Mouse (Mus musculus): ENCODE results near the gene 1810010D01Rik. TPM values are rescaled to one million over a fixed set of nuclear protein-coding genes. Genes with fewer than 3 reads are reported as not detected.
A peak's percentile ranks its signal among the peaks of the same experiment; 100 is the strongest.

The 1810010D01Rik gene
- not detected for polyA plus RNA-seq (2017; shearing (Covaris generic))

DNA sequence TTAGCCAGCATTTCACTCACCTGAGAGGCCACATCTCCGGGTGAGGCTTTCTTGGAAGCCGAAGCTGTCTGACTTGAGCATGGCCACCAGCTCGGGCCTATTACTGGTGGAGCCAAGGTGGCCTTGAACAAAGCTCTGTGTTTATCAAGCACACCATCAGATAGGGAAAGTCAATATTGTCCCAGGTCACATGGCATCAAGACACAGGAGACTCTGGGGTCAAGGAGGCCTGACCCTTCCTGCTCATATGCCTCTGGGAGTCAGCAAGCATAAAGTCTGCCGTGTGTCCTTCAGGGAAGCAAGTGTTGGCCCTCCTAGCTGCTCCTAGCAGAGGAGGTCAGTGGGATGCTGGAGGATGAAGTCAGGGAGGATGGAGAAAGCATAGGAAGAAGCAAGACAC is at the start of gene 1810010D01Rik:
1810010D01Rik (minus strand) TSS at position 114 of the 400 bp plus-strand sequence.
- ATAC-seq: no peak

DNA sequence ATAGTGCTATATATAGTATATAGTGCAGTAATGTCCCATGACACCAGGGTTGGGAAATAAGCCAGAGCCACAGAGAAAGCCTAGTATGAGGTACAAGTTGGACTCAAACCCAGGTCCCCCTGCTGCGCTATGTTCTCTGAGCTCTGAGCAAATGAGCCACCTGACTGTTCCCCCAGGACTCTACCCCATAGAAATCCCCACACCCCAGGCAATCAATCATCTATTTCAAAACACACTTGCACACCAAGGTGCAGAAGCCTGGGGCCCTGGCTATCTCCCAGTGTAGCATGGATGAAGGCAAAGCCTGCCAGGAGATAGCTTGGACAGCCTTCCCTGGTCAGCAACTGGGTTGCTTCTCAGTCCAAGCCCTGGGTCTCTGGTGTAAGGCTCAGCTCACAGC is 48.2 kb upstream of the 1810010D01Rik start:
- ATAC-seq: no peak

DNA sequence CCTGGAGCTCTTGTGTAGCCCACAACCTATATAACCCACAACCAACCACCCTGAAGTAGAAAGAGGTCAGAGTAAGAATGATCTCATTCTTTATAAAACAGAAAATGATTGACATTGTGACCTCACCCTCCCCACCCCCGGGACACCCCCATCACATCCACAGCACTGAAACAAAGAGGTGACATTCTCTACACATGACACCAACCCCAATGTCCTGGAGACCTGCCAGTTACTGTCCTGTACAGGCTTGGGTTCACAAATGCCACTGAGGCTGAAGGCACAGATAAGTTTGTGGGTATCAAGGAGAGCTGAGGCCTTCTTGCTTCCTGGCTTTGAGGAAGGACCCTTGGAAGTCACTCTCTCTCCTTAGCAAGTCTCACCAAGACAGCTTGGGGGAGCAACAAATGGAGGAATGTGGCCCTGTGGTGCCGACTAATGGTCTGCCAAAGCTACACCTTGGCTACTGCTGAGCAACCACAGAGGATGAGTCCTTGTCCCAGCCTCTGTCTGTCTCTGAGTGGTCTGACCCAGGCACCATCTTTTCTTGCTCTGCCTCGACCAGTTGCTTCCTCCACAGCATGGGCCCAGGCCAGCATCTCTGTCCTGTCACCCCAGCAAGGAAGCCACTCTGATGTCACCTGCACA is 46.2 kb upstream of the 1810010D01Rik start:
- ATAC-seq: no peak

DNA sequence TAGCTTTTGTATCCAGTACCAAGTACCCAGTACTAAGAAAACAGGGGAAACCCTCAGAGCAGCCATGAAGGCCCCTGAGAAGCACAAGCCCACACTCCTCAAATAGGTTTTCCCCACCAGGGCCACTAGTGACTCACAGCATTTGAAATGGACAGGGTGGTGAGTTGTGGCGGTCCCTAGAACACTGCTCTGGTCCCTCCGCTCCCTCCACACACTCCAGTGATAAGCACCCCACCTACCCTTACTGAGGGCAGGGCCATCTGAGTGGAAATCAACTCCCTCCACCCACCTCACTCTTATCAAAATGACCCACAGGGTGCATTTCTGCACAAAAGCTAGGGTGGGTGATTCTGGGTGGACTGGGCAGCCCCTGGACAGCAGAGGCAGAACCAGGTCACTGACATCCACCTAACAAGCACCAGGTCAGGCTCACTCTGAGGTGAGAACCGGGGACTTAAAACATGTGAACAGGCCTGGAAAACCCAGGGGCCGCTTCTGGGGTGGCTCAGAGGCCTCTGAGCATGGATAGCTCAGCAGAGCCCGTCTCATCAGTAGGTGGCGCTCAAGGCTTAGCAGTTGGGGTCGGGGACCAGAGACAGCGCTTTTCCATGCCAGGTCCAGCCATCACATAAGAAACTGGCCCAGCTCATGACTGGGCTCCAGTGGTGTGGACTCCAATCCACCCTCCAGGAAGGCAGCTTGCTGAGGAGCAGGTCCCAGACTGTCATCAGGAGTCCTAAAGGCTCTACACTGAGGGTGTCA is 45.0 kb upstream of the 1810010D01Rik start:
- peak; percentile 45 for ATAC-seq

DNA sequence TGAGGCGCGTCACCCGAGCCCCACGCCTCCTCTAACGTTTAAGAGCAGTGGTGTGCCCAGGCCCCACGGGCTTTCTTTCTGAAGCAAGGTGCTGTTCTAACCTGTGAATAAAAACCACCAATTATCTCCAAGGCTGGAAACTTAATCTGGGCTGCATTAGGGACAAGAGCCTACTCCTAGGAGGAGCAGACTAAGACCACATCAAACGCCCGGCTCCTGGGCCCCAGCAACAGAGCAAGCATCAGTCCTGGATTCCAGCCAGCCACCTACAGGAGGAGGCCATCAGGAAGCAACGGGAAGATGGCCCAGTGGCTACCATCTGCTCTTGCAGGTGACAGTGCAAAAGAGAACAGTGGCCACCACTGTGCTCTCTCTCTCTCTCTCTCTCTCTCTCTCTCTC is 42.3 kb upstream of the 1810010D01Rik start:
- ATAC-seq: no peak

DNA sequence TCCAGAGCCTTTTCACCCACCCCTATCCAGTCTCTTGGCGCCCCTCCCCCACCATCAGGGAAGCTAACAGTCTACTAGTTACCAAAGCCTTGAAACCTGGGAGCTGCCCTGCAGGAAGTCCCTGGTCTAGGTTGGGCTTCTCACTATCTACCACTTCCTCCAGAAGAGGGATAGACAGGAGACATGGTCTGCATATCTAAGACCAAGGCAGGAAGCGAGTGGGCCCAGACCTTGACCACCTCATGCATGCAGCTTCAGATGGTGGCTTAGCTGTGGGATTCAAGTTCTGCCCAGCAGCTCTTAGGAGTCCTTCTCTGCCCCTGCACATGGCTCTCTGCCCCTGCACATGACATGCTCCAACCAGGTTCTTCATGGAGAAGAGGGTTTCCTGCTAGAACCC is 41.0 kb upstream of the 1810010D01Rik start:
- no peak for ATAC-seq

DNA sequence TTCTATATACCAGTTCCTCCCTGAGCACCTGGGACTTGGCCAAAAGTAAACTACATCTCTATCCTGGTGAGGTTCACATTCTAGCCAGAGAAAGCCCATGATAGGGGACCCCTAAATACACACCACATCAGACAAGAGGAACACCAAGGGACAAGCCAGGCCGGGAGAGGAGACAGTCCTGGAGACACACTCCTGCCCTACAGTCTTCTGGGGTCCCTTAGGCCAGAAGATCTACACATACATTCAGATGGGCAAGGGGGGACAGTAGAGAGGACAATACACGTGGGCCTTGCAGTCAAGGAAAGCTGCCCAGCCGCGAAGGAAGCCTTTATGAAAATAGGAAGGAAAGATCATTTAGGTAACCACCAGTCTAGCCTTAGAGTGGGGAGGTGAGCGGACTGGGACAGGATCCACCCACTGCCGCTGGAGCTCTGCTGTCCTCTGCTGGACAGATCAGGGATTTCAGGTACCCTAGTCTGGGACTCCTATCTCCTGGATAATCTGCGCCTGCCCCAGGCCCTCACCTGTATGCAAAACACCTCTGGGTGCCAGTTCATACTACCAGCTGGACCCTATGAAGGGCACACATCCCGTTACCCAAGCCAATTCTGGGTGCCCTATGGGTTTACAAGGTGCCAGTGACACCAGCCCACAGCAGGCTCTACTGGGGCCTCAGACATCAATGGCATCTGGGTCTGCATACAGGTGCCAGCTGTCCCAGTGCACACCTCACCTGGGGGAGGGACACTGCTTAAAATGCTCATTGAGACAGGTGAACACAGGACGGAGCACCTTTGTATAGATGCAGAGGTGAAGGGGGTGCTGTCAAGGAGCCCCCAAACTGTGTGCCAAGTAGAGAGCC is 35.2 kb upstream of the 1810010D01Rik start:
- peak; percentile 68 for ATAC-seq

DNA sequence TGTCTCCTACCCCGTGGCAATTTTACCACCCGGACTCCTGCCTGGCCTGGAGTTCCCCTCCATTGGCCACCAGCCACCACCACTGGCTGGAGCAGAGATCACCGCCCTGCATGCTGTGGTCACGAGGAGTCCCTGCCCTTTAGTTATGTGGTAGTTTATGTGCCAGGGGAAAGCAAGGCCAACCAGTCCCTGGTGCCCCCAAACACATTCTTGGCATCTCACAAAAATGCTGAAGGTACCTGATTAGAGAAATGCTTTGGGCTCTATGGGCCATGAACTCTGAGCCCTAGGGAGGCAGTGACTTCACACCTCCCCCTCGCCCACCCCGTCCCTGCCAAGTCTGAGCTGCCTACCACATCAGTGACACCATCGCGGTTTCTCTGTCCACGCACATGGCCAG is 34.1 kb upstream of the 1810010D01Rik start:
- ATAC-seq: no peak

DNA sequence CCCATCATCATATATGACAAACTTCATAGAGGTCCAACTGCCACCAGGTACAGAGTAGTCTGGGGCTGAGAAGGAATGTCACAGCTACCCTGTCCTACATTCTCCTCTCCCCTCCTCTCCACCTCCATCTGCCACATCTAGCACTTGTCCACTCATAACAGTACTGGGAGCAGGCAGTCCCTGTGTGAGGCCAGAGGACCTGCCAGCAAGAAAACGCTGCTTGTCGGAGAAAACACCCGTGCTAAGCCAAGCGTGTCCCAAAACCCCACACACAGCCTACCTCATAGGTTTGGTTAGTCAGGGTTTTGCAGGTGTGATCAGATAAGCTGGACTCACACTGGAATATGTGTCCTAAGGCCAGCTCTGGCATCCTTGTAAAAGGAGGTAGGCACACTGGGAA is 33.0 kb upstream of the 1810010D01Rik start:
- no peak for ATAC-seq

DNA sequence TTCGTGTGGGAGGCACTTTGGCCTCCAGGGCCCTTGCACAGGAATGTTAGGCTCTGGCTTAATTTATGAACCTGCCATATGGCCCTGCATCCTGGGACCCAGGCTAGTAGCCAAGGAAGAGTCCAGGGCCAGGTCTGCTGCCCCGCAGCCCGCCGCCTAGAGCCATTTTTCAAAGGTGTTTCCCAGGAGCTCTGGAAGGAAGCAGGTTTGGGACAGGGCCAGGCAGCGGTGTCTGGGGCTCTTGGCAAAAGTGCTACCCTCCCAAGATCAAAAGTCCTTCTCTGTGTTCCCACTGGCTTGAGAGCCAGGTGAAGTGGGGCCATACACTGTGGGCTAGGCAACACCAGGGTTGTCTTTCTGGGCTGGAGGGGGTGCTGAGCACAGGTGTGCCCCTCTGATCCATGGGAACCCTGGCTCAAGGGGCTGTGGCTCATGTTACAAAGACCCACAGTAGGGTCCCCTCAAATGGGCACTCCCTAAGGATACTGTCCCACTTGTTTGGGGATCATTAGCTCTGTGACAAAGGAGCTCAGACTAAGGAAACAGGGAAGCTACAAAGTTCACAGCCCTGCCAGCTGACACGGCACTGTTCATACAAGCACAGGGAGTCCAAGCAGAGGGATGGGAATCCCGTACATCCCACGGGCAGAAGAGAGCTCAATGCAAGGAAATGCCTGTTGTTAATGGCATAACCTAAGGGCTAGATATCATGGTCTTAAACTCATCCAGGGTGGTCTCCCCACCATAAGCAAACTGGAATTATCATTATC is 32.0 kb upstream of the 1810010D01Rik start:
- ATAC-seq: no peak

DNA sequence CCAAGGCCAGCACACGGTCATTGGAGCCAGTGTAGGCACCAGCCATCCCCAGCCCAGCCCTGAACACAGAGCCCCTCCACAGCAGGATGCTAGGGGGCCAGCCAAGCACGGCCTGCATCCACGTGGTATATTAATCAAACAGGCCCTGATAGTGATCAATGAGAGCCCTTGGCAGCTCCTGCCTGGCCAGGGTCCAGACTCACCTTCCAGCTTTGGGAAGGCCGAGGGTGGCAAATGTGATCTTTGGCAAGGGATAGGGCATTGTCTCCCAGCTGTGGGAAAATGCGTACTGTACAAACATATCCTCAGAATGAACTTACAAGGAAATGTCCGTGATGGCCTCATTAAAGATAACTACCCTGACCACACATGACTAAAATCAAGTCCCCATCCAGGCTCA is 31.2 kb upstream of the 1810010D01Rik start:
- ATAC-seq: no peak

DNA sequence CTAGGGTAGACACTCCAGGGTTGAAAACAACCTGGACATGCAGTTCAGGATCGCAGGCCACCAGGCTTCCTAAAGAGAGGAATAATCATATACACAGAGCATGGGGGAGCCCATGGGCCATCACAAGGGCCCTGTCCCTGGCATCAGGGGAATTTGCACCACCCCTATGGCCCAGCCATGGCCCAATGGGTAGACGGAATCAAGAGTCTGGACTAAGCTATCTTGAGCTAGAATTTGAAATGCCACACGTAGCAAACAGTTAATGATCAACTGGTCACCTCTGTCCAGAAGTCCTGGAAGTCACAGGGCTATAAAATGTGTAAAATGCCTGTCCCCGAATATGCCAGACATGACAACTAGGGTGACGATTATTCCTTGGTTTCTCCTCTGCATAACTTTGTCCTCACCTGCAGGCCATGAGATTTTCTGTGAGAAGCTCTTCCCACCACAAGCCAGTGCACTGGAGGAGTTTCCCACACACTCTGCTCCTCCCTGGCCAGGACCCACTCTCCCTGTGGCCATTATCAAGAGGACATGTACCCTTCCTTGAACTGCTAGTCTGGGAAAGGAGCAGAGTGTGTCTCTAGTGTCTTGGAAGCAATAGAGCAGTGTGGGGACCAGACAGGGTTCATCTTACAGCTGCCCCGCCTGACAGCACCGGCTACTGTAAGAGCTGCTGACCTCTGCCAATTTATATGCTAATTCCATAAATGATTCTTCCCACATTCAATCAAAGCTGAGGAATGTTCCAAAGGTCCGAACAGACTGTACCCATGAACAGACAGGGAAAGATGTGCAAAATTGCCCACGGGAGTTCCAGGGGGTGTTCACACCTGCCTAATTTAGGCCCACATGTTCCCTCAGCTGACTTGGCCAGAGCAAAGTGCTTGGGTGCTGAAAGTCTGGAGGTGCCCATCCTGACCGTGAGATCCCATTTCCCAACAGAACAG is 27.2 kb upstream of the 1810010D01Rik start:
- no peak for ATAC-seq

DNA sequence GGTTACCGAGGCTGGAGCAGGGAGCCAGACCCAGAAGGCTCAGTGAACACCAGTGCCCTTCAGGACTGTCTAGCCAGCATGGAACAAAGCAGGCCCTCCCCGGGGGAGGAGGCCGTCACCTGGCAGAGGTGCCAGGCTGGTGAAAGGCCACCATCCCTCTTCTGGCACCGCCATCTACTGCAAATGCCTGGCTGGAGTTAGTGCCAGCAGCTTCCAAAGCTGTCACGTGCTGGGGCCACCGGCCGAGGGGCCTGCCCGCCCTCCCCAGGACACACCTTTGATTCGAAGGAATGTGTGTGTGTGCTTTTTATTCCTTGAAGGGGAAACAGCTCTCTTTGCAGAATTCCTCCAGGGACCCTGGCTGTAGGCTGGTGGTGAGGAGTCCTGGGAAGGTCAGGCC is 23.7 kb upstream of the 1810010D01Rik start:
- ATAC-seq: no peak

DNA sequence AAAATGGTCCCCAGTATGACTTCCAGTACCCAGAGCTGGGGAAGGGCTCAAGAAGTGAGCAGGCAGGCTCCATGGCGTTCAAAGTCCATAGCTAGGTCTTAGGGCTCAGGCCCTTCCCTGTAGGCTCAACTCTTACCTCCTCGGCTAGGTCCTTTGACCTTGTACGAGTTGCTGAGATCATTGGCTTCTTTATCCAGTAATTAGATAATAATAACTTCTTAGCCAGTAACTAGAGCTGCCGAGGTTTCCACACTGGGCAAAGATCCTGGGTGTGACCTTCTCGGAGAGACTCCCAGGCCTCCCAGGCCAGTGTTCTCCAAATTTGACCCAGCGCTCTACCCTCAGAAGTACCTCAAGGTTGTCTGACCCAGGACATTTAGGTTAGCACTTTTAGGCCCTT is 18.7 kb upstream of the 1810010D01Rik start:
- ATAC-seq: no peak

DNA sequence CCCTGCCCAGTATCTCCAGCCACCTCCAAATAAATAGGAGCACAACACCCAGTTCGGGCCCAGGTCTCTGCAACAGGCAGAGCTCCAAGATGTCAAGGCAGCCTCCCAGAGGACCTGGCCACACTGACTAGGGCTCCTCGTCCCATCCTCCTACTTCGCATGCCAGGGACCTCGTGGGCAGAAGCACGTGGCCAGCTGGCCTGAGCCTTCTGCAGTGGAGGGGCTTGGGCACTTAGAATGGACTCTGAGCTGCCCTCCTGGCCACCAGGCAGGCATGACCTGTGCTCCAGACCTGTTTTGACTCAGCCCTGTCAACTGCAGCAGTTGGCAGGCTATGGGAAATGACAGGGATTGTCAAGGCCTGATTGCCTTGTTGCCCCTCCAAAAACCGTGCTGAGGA is 17.7 kb upstream of the 1810010D01Rik start:
- ATAC-seq: no peak

DNA sequence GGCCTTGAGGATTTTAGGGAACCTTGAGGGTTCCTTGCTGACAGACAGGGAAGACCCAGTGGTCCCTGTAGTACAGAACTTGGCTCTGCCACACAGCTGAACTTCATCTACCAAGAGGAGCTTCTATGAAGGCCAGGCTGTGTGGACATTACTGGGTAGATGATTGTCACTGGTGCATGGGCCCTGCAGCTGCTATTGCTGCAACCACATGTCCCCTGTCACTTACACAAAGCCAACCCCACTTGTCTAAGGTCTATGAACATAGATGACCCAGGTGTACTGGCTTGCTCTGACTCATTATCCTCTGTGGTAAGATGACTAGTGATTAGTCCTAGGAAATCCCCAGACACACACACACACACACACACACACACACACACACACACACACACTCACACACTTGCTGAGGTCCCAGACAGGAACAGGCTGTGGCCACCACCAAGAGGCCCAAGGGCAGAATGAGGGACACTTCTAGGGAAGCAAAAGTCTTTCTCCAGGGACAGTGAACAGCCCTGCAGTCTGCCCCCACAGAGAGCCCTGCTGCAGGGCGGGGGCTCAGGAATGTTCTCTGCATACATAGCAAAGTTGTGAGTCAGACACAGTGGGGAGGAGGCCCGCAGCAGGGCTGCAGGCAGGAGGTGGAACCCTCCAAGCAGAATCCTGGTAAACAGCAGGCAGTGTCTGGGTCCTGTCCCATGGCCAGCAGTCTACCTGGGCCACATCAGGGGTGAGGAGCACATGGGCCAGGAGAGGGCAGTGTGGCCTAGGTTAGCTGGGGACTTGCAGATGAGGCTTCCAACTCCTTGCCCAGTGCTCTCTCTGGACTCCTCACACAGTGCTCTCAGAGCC is 14.1 kb upstream of the 1810010D01Rik start:
- peak; percentile 47 for ATAC-seq

DNA sequence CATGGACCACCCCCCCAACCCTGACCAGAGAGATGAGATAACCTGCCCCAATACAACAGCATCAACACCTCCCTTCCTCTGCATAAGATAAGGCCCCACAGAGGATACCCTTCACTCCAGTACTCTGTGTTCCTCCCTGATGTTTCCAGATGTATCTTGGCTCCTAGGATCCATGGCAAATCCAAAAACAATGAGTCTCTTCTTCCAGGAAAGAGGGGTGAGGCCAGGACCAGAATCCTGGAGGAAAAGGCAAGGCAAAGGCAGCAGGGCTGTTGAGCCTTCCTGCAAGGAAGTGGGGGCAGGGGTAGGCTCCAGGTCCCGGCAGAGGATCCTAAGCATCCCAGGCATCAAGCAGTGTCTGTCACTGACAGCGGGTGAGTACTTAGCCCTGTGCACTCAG is 13.4 kb upstream of the 1810010D01Rik start:
- ATAC-seq: no peak

DNA sequence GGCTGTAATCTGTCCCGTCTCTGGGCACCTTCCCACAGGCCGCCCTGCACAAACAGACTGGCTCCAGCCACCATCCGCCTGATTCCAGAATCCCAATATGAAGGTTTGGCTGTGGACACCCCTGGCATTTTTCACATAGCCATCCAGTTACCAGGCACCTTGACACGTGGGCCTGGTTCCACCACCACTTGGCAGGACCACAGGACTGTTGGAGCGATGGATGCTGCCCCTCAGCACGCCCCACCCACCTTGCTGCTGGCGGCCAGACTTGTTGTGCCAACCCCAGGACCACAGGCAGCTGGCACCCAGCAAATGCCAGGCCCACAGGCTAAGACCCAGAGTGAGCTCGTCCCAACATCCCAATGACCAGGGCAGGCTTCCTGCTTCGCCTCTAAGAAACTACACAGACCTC is 11.5 kb upstream of the 1810010D01Rik start:
- no peak for ATAC-seq

DNA sequence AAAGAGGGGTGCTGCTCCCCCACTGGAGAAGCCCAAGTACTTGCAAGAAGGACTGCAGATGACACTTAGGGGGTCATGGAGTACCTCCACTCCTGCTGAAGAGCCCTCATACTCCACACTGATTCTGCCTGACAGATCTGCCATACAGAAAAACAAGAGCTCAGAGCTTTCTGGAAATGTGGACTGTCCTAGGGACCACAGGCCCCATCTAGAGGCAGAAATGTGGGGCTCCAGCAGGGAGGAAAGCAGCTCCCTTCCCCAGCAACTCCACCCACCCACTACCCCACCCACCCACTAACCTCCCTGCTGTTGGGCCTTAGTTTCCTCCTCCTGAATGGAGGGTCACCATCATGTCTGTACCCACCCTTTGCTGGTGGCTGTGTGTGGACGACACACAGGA is 8.7 kb upstream of the 1810010D01Rik start:
- ATAC-seq: no peak

DNA sequence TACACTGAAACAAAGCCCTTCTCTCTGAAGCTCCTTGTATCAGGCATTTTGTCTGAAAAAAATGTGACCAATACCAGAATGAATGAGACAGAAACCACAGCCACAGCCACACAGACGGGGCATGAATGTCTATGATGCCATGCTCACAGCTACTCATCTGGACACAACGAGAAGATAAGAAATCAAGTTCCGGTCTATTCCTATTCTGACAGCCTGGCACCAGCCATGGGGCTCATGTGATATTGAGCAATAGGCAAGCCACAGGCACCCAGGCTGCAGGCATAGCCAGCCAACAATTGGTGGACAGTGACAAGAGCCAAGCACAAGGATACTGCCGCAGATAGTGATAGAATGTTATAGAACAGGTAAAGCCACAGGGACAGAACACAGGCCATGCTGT is 7.6 kb upstream of the 1810010D01Rik start:
- ATAC-seq: no peak
